Mouse (Mus musculus) heart, adult 10 weeks (tissue): ENCODE measurements around the gene Gm10318. TPM values are rescaled to one million over a fixed set of nuclear protein-coding genes. Genes with fewer than 3 reads are reported as not detected.

Experiments used
- polyA plus RNA-seq: library from polyadenylated mRNA; stranded (reverse); fragments of 350-450 nt; fragmentation: Illumina TruSeq; extraction: RNeasy Lipid Tissue Mini Kit (QIAGEN cat#74804); gene quantifications from one replicate; pipeline ENCODE4 v1.2.3, GENCODE M21; 2014; ENCODE audit warnings: low read depth, low replicate concordance

Gm10318 gene
- polyA plus RNA-seq: not detected

GRCm38 (mm10) chr10:77852559-77852958 is at the start of gene Gm10318:
TSS of gene Gm10318 (plus strand) at chr10:77852859.

GRCm38 (mm10) chr10:77811743-77812142 is 40.9 kb upstream of the Gm10318 start, which contains the start of gene Gm9507:
TSS of gene Gm9507 (minus strand) at chr10:77811843.

GRCm38 (mm10) chr10:77814382-77814781 is 38.3 kb upstream of the Gm10318 start, which contains the start of gene Gm2696:
TSS of gene Gm2696 (plus strand) at chr10:77814682.

DNA sequence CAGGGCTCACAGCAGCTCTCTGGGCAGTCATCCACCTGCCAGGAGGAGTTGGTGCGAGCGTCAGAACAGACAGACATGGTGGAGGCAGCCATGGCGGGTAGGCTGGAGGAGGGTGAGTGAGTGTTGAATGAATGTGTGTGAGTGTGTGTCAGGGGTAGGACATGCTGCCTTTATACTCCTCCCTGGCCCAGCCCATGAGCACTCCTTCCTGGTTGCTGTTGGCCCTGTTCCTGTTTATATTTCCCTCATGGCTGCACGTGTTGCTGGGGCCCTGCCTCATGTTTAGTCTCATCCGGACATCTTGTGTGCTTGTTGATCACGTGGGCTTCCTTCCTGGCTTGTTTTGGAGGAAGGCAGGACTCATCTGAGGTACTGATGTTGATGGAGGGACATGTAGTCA is 25.7 kb upstream of the Gm10318 start, which contains the start of gene Krtap10-4:
Gene Krtap10-4, minus strand, starts transcription at position 145 of the 400 bp plus-strand sequence.

GRCm38 (mm10) chr10:77835647-77836046 is 17.0 kb upstream of the Gm10318 start, which contains the start of gene Krtap10-10:
TSS of gene Krtap10-10 (plus strand) at chr10:77835947.

GRCm38 (mm10) chr10:77846503-77846902 is 6.2 kb upstream of the Gm10318 start, which contains the start of gene Gm36176:
TSS of gene Gm36176 (plus strand) at chr10:77846803.

GRCm38 (mm10) chr10:77861675-77862074 is 9.0 kb downstream of the Gm10318 start, which contains the start of gene Gm3285:
TSS of gene Gm3285 (plus strand) at chr10:77861975.

GRCm38 (mm10) chr10:77902211-77902893 is 49.7 kb downstream of the Gm10318 start, which contains the start of gene Lrrc3:
TSS of gene Lrrc3 (minus strand) at chr10:77902536.

Other genes starting within 250 kb of the Gm10318 start
- 87.1 TPM for gene Sumo3, start 246.8 kb upstream of the Gm10318 start, polyA plus RNA-seq
- not detected for gene Gm49325, start 246.7 kb upstream of the Gm10318 start, polyA plus RNA-seq
- gene Ube2g2, start 230.6 kb upstream of the Gm10318 start, polyA plus RNA-seq: 65.2 TPM
- gene Tspear, start 166.3 kb upstream of the Gm10318 start, polyA plus RNA-seq: not detected
- not detected for gene Gm19402, start 162.1 kb upstream of the Gm10318 start, polyA plus RNA-seq
- not detected for gene Gm9508, start 155.6 kb upstream of the Gm10318 start, polyA plus RNA-seq
- not detected for gene Gm10272, start 146.2 kb upstream of the Gm10318 start, polyA plus RNA-seq
- not detected for gene Gm10024, start 141.4 kb upstream of the Gm10318 start, polyA plus RNA-seq
- gene Gm10142, start 137.1 kb upstream of the Gm10318 start, polyA plus RNA-seq: not detected
- gene Krtap12-1, start 132.3 kb upstream of the Gm10318 start, polyA plus RNA-seq: not detected
- gene Gm10100, start 126.4 kb upstream of the Gm10318 start, polyA plus RNA-seq: not detected
- not detected for gene Gm18596, start 110.2 kb upstream of the Gm10318 start, polyA plus RNA-seq
- not detected for gene Gm9736, start 101.5 kb upstream of the Gm10318 start, polyA plus RNA-seq
- gene Gm3233, start 93.2 kb upstream of the Gm10318 start, polyA plus RNA-seq: not detected
- gene Gm3238, start 81.5 kb upstream of the Gm10318 start, polyA plus RNA-seq: not detected
- not detected for gene Gm7138, start 75.9 kb upstream of the Gm10318 start, polyA plus RNA-seq
- gene Gm3250, start 70.3 kb upstream of the Gm10318 start, polyA plus RNA-seq: not detected
- gene Gm7137, start 64.7 kb upstream of the Gm10318 start, polyA plus RNA-seq: not detected
- not detected for gene Gm9639, start 57.8 kb upstream of the Gm10318 start, polyA plus RNA-seq
- not detected for gene Gm19668, start 53.7 kb upstream of the Gm10318 start, polyA plus RNA-seq
- gene Gm9507, start 41.0 kb upstream of the Gm10318 start, polyA plus RNA-seq: not detected
- gene Gm2696, start 38.2 kb upstream of the Gm10318 start, polyA plus RNA-seq: not detected
- not detected for gene Krtap10-4, start 25.8 kb upstream of the Gm10318 start, polyA plus RNA-seq
- gene Krtap10-10, start 16.9 kb upstream of the Gm10318 start, polyA plus RNA-seq: not detected
- gene Gm36176, start 6.1 kb upstream of the Gm10318 start, polyA plus RNA-seq: not detected
- not detected for gene Gm3285, start 9.1 kb downstream of the Gm10318 start, polyA plus RNA-seq
- 0.13 TPM for gene Lrrc3, start 49.7 kb downstream of the Gm10318 start, polyA plus RNA-seq
- gene Trpm2, start 117.7 kb downstream of the Gm10318 start, polyA plus RNA-seq: 0.55 TPM
- gene 1810043G02Rik, start 125.7 kb downstream of the Gm10318 start, polyA plus RNA-seq: 14.6 TPM
- 73.9 TPM for gene Pfkl, start 157.2 kb downstream of the Gm10318 start, polyA plus RNA-seq
- not detected for gene Dnmt3l, start 189.1 kb downstream of the Gm10318 start, polyA plus RNA-seq
- gene Aire, start 190.8 kb downstream of the Gm10318 start, polyA plus RNA-seq: not detected
- 5.8 TPM for gene Icosl, start 216.4 kb downstream of the Gm10318 start, polyA plus RNA-seq